Mouse (Mus musculus) hindbrain, embryonic 16.5 days (tissue): Measurements from ENCODE around the gene Rnf115. TPM values are rescaled to one million over a fixed set of nuclear protein-coding genes. Genes with fewer than 3 reads are reported as not detected.
"Not testable (repeated sequence)": the region's sequence is repeated elsewhere in the genome, so short reads cannot be mapped to it uniquely, and the experiment has no call there.

Source experiments
- ATAC-seq: fragments of 200-750 bp; cut with Nextera tagmentation; 2 replicates; pipeline ENCODE4 v1.8.0; 2017; ENCODE audit warnings: moderate TSS enrichment, moderate library complexity
- H3K27ac ChIP-seq: fragments of 300-500 bp; sonication (generic); 2 replicates; pipeline ENCODE4 v1.5.1; 2014; ENCODE audit warnings: low read depth, mild to moderate bottlenecking, control low read depth, low read length, moderate library complexity
- H3K27me3 ChIP-seq: fragments of 300-500 bp; sonication (generic); replicated peaks from 2 replicates; pipeline ENCODE4 v1.6.1; 2014; ENCODE audit warnings: low read length; ENCODE audit not compliant: control insufficient read depth, insufficient read depth
- H3K36me3 ChIP-seq: fragments of 300-500 bp; sonication (generic); 2 replicates; pipeline ENCODE4 v1.6.1; 2014; ENCODE audit warnings: mild to moderate bottlenecking, low read length, moderate library complexity, mixed read lengths; ENCODE audit not compliant: control insufficient read depth, insufficient read depth
- H3K4me1 ChIP-seq: fragments of 300-500 bp; sonication (generic); 2 replicates; pipeline ENCODE4 v1.6.1; 2014; ENCODE audit warnings: low read depth, low read length; ENCODE audit not compliant: control insufficient read depth, insufficient read depth
- H3K4me2 ChIP-seq: fragments of 300-500 bp; sonication (generic); 2 replicates; pipeline ENCODE4 v1.6.1; 2014; ENCODE audit warnings: mild to moderate bottlenecking, low read length, control low read depth, moderate library complexity
- H3K4me3 ChIP-seq: fragments of 300-500 bp; sonication (generic); 2 replicates; pipeline ENCODE4 v1.5.1; 2014; ENCODE audit warnings: mild to moderate bottlenecking, low read length, control low read depth, moderate library complexity
- H3K9ac ChIP-seq: fragments of 300-500 bp; sonication (generic); 2 replicates; pipeline ENCODE4 v1.6.1; 2014; ENCODE audit warnings: low read depth, mild to moderate bottlenecking, control low read depth, low read length, moderate library complexity
- H3K9me3 ChIP-seq: fragments of 300-500 bp; sonication (generic); 2 replicates; pipeline ENCODE4 v1.6.1; 2014; ENCODE audit warnings: mild to moderate bottlenecking, low read length, moderate library complexity; ENCODE audit not compliant: control insufficient read depth
- WGBS: fragments of 180-500 bp; shearing (Covaris S2); extraction: QIAGEN DNeasy Blood & Tissue Kit; methylation state at CpG from one replicate; pipeline ENCODE4 v1.1.7; 2014; 5-methylcytosine and 5-hydroxymethylcytosine counted together
- polyA plus RNA-seq: library from polyadenylated mRNA; unstranded; fragments of >200 nt; fragmentation: Nextera tagmentation; extraction: Ambion mirVana; gene quantifications from 2 replicates; pipeline ENCODE4 v1.2.1, GENCODE M21; 2015

Rnf115 gene
- polyA plus RNA-seq, 1 experiment from 2014 or later, result 82.0 TPM

- H3K4me1 ChIP-seq, result peaks cover 16% of the 10 kb centered on the region
- no peak for ATAC-seq
- H3K9me3 ChIP-seq, result no peaks in the 10 kb centered on the region
- peak overlapping the region; percentile 83 for H3K4me3 ChIP-seq
- WGBS, result 39% methylated on average over 7 of the region's 7 CpGs
- peaks cover under 1% of the 10 kb centered on the region; the same call in 1 of the 2 replicates for H3K36me3 ChIP-seq
- H3K27me3 ChIP-seq, result no peaks in the 10 kb centered on the region
- 0 out of 2 replicates have a peak overlapping the region, but pooled peaks have one; percentile 12 for H3K9ac ChIP-seq
- peak overlapping the region; percentile 78 for H3K4me2 ChIP-seq
- H3K27ac ChIP-seq, result peak overlapping the region; percentile 88; the same call in 1 of the 2 replicates
Observed at GRCm38 (mm10) chr3:96728634-96729402, 1.4 kb downstream of the Rnf115 start.

DNA sequence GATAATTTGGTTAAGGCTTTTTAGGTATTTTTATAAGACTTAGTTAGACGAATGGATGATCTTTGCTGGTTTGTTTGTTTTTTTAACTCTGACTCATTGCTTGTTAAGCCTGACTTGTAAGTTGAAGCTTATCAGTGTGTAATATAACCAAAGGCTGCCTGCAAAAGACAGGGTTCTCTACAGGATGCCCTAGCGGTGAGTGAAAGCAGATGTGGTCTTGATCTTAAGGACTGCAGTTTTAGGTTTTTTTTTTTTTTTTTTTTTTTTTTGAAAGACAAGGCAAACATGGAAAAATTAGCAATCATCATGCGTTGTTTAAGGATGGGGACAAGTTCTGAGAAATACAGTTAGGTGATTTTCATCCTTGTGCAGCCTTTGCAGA is 1.9 kb downstream of the Rnf115 start:
- no peaks in the 10 kb centered on the region for H3K27me3 ChIP-seq
- no peaks in the 10 kb centered on the region for H3K9me3 ChIP-seq
- H3K4me3 ChIP-seq, result no peak overlapping the region
- 82% methylated on average over 3 of the region's 3 CpGs for WGBS
- no peak overlapping the region for H3K27ac ChIP-seq
- no peaks in the 10 kb centered on the region for H3K36me3 ChIP-seq
- no peak for ATAC-seq
- peaks cover 16% of the 10 kb centered on the region for H3K4me1 ChIP-seq
- no peak overlapping the region; the same call in 1 of the 2 replicates for H3K4me2 ChIP-seq
- H3K9ac ChIP-seq, result no peak overlapping the region

DNA sequence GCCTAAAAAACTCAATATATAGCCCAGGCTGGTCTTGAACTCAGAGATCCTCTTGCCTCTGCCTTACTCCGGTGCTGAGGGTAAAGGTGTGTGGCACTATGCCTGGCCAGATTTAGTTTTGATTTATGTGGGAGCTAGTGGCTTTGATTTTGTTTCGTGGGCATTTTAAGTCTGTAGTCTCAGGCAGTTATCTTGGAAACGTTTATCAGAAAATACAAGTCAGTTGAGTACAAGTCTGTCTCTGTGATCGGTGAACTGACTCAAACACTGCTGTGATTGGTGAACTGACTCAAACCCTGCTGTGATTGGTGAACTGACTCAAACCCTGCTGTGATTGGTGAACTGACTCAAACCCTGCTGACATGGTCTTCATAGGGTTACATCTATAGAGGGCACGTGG is 3.3 kb downstream of the Rnf115 start:
- Histone ChIP-seq H3K36me3 (no peaks in the 10 kb centered on the region), H3K9me3 (no peaks in the 10 kb centered on the region), H3K9ac (no peak overlapping the region), H3K27ac (no peak overlapping the region), H3K4me3 (no peak overlapping the region), H3K27me3 (no peaks in the 10 kb centered on the region), H3K4me1 (peaks cover 16% of the 10 kb centered on the region), H3K4me2 (no peak overlapping the region)
- 68% methylated on average over 5 of the region's 5 CpGs for WGBS
- ATAC-seq, result no peak

DNA sequence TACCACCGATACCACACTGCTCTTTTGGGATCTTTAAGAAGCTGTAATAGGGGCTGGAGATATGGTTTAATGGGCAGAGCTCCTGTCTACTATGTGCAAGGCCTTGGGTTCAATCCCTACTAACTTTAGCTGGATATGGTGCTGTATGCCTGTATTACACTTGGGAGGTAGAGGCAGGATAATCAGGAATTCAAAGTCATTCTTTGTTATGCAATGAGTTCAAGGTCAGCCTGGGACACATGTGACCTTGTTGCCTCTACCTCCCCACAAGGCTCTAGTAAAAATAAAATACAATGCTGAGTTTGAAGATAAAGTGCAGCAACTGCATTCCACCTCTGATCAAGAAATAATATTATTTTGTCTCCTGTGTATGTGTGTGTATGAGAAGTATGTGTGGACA is 6.5 kb downstream of the Rnf115 start:
- Histone ChIP-seq H3K9ac (no peak overlapping the region), H3K27ac (no peak overlapping the region), H3K4me1 (peaks cover 6% of the 10 kb centered on the region), H3K27me3 (no peaks in the 10 kb centered on the region), H3K36me3 (no peaks in the 10 kb centered on the region), H3K4me3 (no peak overlapping the region), H3K4me2 (no peak overlapping the region), H3K9me3 (no peaks in the 10 kb centered on the region)
- WGBS, result 100% methylated on average over 1 of the region's 1 CpGs
- no peak for ATAC-seq

- Histone ChIP-seq H3K9ac (no peak overlapping the region), H3K36me3 (no peaks in the 10 kb centered on the region), H3K9me3 (no peaks in the 10 kb centered on the region), H3K4me3 (no peak overlapping the region), H3K27ac (no peak overlapping the region), H3K4me1 (no peaks in the 10 kb centered on the region), H3K27me3 (no peaks in the 10 kb centered on the region), H3K4me2 (no peak overlapping the region)
- 83% methylated on average over 2 of the region's 2 CpGs for WGBS
- ATAC-seq, result no peak
Observed at GRCm38 (mm10) chr3:96735200-96735599, 7.7 kb downstream of the Rnf115 start.

DNA sequence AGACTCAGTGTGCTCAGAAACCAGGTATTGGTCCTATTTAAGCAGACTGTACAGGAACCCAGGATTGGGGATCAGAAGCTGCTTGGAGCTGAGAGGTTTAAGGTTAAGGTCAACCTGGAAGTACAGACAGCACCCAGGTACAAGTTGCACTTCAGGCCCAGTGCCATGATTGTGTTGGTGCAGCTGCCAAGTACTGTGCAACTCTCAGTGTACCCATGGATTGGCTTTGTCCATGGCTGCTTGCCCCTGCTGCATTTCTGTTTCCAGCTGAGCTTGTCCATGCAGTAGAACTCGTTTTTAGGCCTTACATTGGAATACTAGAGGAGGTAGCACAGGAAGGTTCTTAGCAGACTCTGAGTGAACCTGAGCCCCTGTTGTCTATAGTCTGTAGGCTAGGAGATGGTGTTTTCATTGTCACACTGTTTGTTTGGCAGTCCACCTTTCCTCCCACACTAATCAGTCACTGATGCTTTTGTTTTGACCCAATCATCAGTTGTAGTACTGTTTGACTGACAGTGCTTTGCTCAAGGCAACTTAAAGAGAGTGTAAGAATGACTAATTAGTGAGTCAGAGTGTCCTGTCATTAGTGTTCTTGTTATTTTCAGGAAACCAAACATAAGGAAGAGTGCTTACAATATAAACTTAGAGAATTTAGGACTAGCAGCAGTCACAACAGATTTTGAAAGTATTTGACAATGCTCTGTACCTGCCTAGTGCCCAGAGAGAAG is 9.7 kb downstream of the Rnf115 start:
- no peak overlapping the region for H3K4me3 ChIP-seq
- no peaks in the 10 kb centered on the region for H3K4me1 ChIP-seq
- WGBS, result 53% methylated on average over 1 of the region's 1 CpGs
- no peaks in the 10 kb centered on the region for H3K27me3 ChIP-seq
- H3K9ac ChIP-seq, result no peak overlapping the region
- no peaks in the 10 kb centered on the region for H3K9me3 ChIP-seq
- no peak overlapping the region for H3K4me2 ChIP-seq
- ATAC-seq, result no peak
- H3K36me3 ChIP-seq, result no peaks in the 10 kb centered on the region
- no peak overlapping the region for H3K27ac ChIP-seq

- no peaks in the 10 kb centered on the region for H3K4me1 ChIP-seq
- H3K4me2 ChIP-seq, result no peak overlapping the region
- H3K9ac ChIP-seq, result no peak overlapping the region
- no peaks in the 10 kb centered on the region for H3K9me3 ChIP-seq
- no peak overlapping the region for H3K4me3 ChIP-seq
- no peaks in the 10 kb centered on the region for H3K36me3 ChIP-seq
- 82% methylated on average over 1 of the region's 1 CpGs for WGBS
- no peak overlapping the region for H3K27ac ChIP-seq
- ATAC-seq, result no peak
- no peaks in the 10 kb centered on the region for H3K27me3 ChIP-seq
Observed at GRCm38 (mm10) chr3:96737995-96738394, 10.5 kb downstream of the Rnf115 start.

GRCm38 (mm10) chr3:96740279-96740678 is 12.8 kb downstream of the Rnf115 start:
- H3K36me3 ChIP-seq, H3K4me1 ChIP-seq, H3K4me2 ChIP-seq, H3K27ac ChIP-seq, H3K9me3 ChIP-seq, H3K27me3 ChIP-seq, H3K4me3 ChIP-seq, ATAC-seq, H3K9ac ChIP-seq: not testable (repeated sequence)

DNA sequence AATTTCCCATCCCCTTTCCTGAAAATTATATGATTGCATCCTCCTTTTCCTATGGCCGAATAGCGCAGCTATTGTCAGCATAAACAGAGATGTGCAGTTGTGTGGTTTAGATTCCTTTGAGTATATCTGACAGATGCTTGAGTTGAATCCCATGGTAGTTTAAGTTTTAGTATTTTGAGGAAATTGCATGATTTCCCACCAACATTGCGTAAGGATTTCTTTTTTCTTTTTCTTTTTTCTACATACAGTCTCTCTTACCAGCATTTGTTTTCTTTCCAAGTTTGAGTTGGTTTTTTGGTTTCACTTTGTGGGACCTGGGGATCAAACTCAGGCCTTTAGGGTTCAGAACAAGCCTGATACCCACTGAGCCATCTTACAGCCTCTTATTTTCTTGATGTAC is 16.9 kb downstream of the Rnf115 start:
- no peaks in the 10 kb centered on the region for H3K36me3 ChIP-seq
- WGBS, result 97% methylated on average over 3 of the region's 3 CpGs
- ATAC-seq, result no peak

More for the DNA sequence above, 16.9 kb downstream of the Rnf115 start:
- no peak overlapping the region for H3K4me3 ChIP-seq
- no peaks in the 10 kb centered on the region for H3K4me1 ChIP-seq
- H3K27ac ChIP-seq, result no peak overlapping the region
- no peak overlapping the region for H3K9ac ChIP-seq
- no peaks in the 10 kb centered on the region for H3K27me3 ChIP-seq
- H3K4me2 ChIP-seq, result no peak overlapping the region
- H3K9me3 ChIP-seq, result no peaks in the 10 kb centered on the region
